Mouse (Mus musculus): ENCODE results near the gene Sorbs2. TPM values are rescaled to one million over a fixed set of nuclear protein-coding genes. Genes with fewer than 3 reads are reported as not detected.

Gene Sorbs2
- polyA plus RNA-seq (2014; fragmentation: Illumina TruSeq; extraction: RNeasy Lipid Tissue Mini Kit (QIAGEN cat#74804); ENCODE audit: low replicate concordance) = 23.9 TPM

GRCm38 (mm10) chr8:45507634-45508321 is at the start of gene Sorbs2:
Gene Sorbs2, plus strand, starts transcription at chr8:45507788.

Other genes starting within 250 kb of the Sorbs2 start
- 0.19 TPM for gene F11, start 245.8 kb upstream of the Sorbs2 start, polyA plus RNA-seq (2014; fragmentation: Illumina TruSeq; extraction: RNeasy Lipid Tissue Mini Kit (QIAGEN cat#74804); ENCODE audit: low replicate concordance)
- gene Klkb1, start 212.9 kb upstream of the Sorbs2 start, polyA plus RNA-seq (2014; fragmentation: Illumina TruSeq; extraction: RNeasy Lipid Tissue Mini Kit (QIAGEN cat#74804); ENCODE audit: low replicate concordance) = 2.8 TPM
- gene Gm45753, start 199.3 kb upstream of the Sorbs2 start, polyA plus RNA-seq (2014; fragmentation: Illumina TruSeq; extraction: RNeasy Lipid Tissue Mini Kit (QIAGEN cat#74804); ENCODE audit: low replicate concordance) = 0.37 TPM
- 1,063 TPM for gene Cyp4v3, start 174.6 kb upstream of the Sorbs2 start, polyA plus RNA-seq (2014; fragmentation: Illumina TruSeq; extraction: RNeasy Lipid Tissue Mini Kit (QIAGEN cat#74804); ENCODE audit: low replicate concordance)
- gene Fam149a, start 125.5 kb upstream of the Sorbs2 start, polyA plus RNA-seq (2014; fragmentation: Illumina TruSeq; extraction: RNeasy Lipid Tissue Mini Kit (QIAGEN cat#74804); ENCODE audit: low replicate concordance) = 3.8 TPM
- 108 TPM for gene Tlr3, start 96.7 kb upstream of the Sorbs2 start, polyA plus RNA-seq (2014; fragmentation: Illumina TruSeq; extraction: RNeasy Lipid Tissue Mini Kit (QIAGEN cat#74804); ENCODE audit: low replicate concordance)